Mouse (Mus musculus) bone marrow macrophage, adult 2 months (primary cell): ENCODE results near the gene Vps13d.

Experiments
- CTCF ChIP-seq: IDR thresholded peaks from 2 replicates; pipeline ENCODE4 v1.5.1; 2012; ENCODE audit warnings: low read depth, mild to moderate bottlenecking, low read length, moderate library complexity
- POLR2A ChIP-seq: IDR thresholded peaks from 2 replicates; pipeline ENCODE4 v1.6.1; 2012; ENCODE audit warnings: mild to moderate bottlenecking, low read depth, low read length, borderline replicate concordance

DNA sequence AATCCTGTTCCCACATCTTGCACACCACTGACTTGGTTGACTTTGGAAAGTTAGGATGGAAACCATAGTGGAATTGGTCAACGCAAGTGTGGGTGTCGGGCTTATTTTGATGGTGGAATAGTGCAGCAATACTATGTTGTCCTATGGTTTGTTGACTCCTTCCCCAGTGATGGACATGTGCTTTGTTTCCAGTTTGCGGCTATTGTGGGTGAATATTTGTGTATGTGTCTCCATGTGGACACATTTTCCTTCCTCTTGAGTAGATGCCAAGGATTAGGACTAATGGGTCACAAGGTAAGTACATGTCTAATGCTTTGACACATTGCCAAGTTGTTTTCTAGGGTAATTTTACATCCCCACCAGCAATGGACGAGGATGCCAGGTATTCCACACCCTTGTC is 233.6 kb downstream of the Vps13d start:
- no peak for TF ChIP-seq POLR2A
- no peak for TF ChIP-seq CTCF
